Mouse (Mus musculus): ENCODE data around the gene Slit3. TPM values are rescaled to one million over a fixed set of nuclear protein-coding genes. Genes with fewer than 3 reads are reported as not detected.

Gene Slit3
- total and polyA plus RNA-seq, 3 experiments: 0.76 TPM; not detected in 2

GRCm38 (mm10) chr11:35447951-35448350 lies 326.9 kb downstream of the Slit3 start:
- Histone ChIP-seq H3K36me3 (replicated peaks) (no peaks in the 10 kb centered on the region), H3K27me3 (ENCODE audit: insufficient read depth, low read length) (no peaks in the 10 kb centered on the region), H3K4me3 (ENCODE audit: low read depth, low read length) (no peak overlapping the region), H3K4me1 (ENCODE audit: insufficient read depth, low read depth, low read length) (no peaks in the 10 kb centered on the region), H3K9me3 (replicated peaks) (peaks cover 61% of the 10 kb centered on the region)
- DNase-seq (ENCODE audit: low spot score) (no peak), ATAC-seq (ENCODE audit: extremely low read depth, insufficient number of reproducible peaks, low FRiP score, poor library complexity, severe bottlenecking) (no peak)
- TF ChIP-seq POLR2AphosphoS5 (IDR thresholded peaks at IDR 0.05; ENCODE audit: insufficient replicate concordance, low read depth, low read length) (no peak), GATA1 (IDR thresholded peaks at IDR 0.05; ENCODE audit: borderline replicate concordance, low read length) (no peak), TAL1 (conservative IDR thresholded peaks at IDR 0.05; ENCODE audit: low read depth, low read length) (no peak)

DNA sequence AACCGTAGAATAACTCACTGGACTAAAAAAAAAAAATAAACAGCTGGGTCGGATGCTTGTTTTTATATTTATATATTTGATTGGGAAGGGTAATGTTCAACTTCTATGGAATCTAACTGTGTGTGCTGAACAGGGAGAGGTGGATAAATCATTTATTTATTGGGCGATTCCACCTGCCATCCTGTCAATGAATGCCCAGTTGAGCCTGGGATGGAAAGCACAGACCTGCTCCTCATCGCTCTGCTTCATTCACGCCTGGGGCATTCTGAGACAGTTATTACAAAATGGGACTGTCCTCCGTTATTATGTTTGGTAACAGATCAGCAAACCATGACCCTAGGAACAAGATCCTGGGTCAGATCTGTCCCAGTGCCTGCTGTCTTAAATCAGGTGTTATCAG lies 328.2 kb downstream of the Slit3 start:
- DNase-seq (ENCODE audit: low spot score): no peak
- no peaks in the 10 kb centered on the region for H3K27me3 ChIP-seq (ENCODE audit: insufficient read depth, low read length)
- no peak for ATAC-seq (ENCODE audit: extremely low read depth, insufficient number of reproducible peaks, low FRiP score, poor library complexity, severe bottlenecking)

DNA sequence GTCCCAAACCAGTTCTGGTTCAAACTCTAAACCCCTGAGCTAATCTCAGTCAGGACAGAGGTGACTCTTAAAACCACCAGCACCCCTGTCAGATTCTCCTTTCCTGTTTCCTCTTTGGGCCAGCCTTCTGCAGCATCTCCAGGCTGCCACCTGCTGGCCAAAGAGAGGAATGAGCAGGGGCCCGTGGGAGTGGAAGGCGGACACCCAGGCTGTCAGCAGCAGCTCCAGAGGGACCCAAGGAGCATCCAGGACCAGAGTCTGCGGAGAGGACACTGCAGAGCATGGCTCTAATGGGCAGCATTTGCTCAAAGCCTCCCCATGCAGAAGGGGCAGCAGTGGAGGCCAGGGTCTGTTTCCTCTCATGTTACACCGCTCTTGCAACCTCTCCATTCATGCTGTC lies 330.6 kb downstream of the Slit3 start:
- no peak for TF ChIP-seq GATA2 (IDR thresholded peaks at IDR 0.05; ENCODE audit: borderline replicate concordance, low read depth, low read length)
- no peak for TF ChIP-seq CTCF (IDR thresholded peaks at IDR 0.05; ENCODE audit: low read depth, low read length)
- TF ChIP-seq TAL1 (conservative IDR thresholded peaks at IDR 0.05; ENCODE audit: low read depth, low read length): no peak
- no peak for TF ChIP-seq POLR2AphosphoS5 (IDR thresholded peaks at IDR 0.05; ENCODE audit: insufficient replicate concordance, low read depth, low read length)
- TF ChIP-seq GATA1 (IDR thresholded peaks at IDR 0.05; ENCODE audit: borderline replicate concordance, low read length): no peak
- H3K4me3 ChIP-seq (ENCODE audit: low read depth, low read length): no peak overlapping the region; the same call in 1 of the 2 replicates
- no peaks in the 10 kb centered on the region for H3K36me3 ChIP-seq (replicated peaks)
- no peak for DNase-seq (ENCODE audit: low spot score)
- no peaks in the 10 kb centered on the region for H3K27me3 ChIP-seq (ENCODE audit: insufficient read depth, low read length)
- ATAC-seq (ENCODE audit: extremely low read depth, insufficient number of reproducible peaks, low FRiP score, poor library complexity, severe bottlenecking): no peak
- H3K9me3 ChIP-seq (replicated peaks): peaks cover 58% of the 10 kb centered on the region
- no peaks in the 10 kb centered on the region for H3K4me1 ChIP-seq (ENCODE audit: insufficient read depth, low read depth, low read length)

More for the DNA sequence above, 328.2 kb downstream of the Slit3 start:
- no peak for TF ChIP-seq TAL1 (conservative IDR thresholded peaks at IDR 0.05; ENCODE audit: low read depth, low read length)
- H3K9me3 ChIP-seq (replicated peaks): peaks cover 68% of the 10 kb centered on the region
- H3K36me3 ChIP-seq (replicated peaks): no peaks in the 10 kb centered on the region
- no peaks in the 10 kb centered on the region for H3K4me1 ChIP-seq (ENCODE audit: insufficient read depth, low read depth, low read length)
- no peak overlapping the region for H3K4me3 ChIP-seq (ENCODE audit: low read depth, low read length)

- Histone ChIP-seq H3K36me3 (replicated peaks) (no peaks in the 10 kb centered on the region), H3K4me1 (ENCODE audit: insufficient read depth, low read depth, low read length) (no peaks in the 10 kb centered on the region), H3K4me3 (ENCODE audit: low read depth, low read length) (no peak overlapping the region), H3K9me3 (replicated peaks) (peaks cover 58% of the 10 kb centered on the region), H3K27me3 (ENCODE audit: insufficient read depth, low read length) (no peaks in the 10 kb centered on the region)
- DNase-seq (ENCODE audit: low spot score): no peak
- no peak for TF ChIP-seq CTCF (IDR thresholded peaks at IDR 0.05; ENCODE audit: low read depth, low read length)
- no peak for TF ChIP-seq GATA2 (IDR thresholded peaks at IDR 0.05; ENCODE audit: borderline replicate concordance, low read depth, low read length)
- TF ChIP-seq TAL1 (conservative IDR thresholded peaks at IDR 0.05; ENCODE audit: low read depth, low read length): no peak
- no peak for TF ChIP-seq POLR2AphosphoS5 (IDR thresholded peaks at IDR 0.05; ENCODE audit: insufficient replicate concordance, low read depth, low read length)
- no peak for TF ChIP-seq GATA1 (IDR thresholded peaks at IDR 0.05; ENCODE audit: borderline replicate concordance, low read length)
- no peak for ATAC-seq (ENCODE audit: extremely low read depth, insufficient number of reproducible peaks, low FRiP score, poor library complexity, severe bottlenecking)
These were observed 331.4 kb downstream of the Slit3 start for GRCm38 (mm10) chr11:35452413-35452812.

DNA sequence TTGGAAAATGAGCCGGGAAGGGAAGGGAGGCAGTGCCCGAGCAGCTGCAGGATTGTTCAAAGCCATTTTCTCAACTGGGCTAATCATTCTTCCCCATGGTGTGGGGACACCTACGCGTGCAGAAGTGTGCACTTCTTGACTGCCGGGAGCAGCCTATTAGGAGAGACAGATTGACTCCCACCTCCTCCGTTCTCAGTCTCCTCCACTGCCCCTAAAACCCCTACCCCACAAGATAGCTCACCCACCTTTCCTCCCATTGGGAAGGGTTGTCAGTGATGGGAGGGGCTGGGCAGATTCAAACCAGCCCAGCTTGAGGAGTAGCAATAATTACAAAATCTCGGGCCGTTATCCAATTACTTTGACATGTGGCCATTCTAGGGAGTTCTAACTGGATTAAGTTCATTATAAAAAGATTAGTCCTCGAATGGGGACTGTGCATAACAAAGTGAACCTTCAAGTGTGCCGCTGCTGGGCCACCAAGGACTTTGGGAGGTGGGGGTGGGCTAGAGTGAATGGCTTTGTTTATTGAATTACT lies 333.2 kb downstream of the Slit3 start:
- ATAC-seq (ENCODE audit: extremely low read depth, insufficient number of reproducible peaks, low FRiP score, poor library complexity, severe bottlenecking) (no peak), DNase-seq (ENCODE audit: low spot score) (no peak)
- TF ChIP-seq TAL1 (conservative IDR thresholded peaks at IDR 0.05; ENCODE audit: low read depth, low read length): no peak
- TF ChIP-seq GATA2 (IDR thresholded peaks at IDR 0.05; ENCODE audit: borderline replicate concordance, low read depth, low read length): no peak
- no peak for TF ChIP-seq GATA1 (IDR thresholded peaks at IDR 0.05; ENCODE audit: borderline replicate concordance, low read length)
- TF ChIP-seq CTCF (IDR thresholded peaks at IDR 0.05; ENCODE audit: low read depth, low read length): no peak
- TF ChIP-seq POLR2AphosphoS5 (IDR thresholded peaks at IDR 0.05; ENCODE audit: insufficient replicate concordance, low read depth, low read length): no peak
- H3K36me3 ChIP-seq (replicated peaks): no peaks in the 10 kb centered on the region
- peaks cover 56% of the 10 kb centered on the region for H3K9me3 ChIP-seq (replicated peaks)
- no peaks in the 10 kb centered on the region for H3K27me3 ChIP-seq (ENCODE audit: insufficient read depth, low read length)
- H3K4me3 ChIP-seq (ENCODE audit: low read depth, low read length): no peak overlapping the region
- no peaks in the 10 kb centered on the region for H3K4me1 ChIP-seq (ENCODE audit: insufficient read depth, low read depth, low read length)

GRCm38 (mm10) chr11:35454781-35455180 lies 333.8 kb downstream of the Slit3 start:
- TF ChIP-seq POLR2AphosphoS5 (IDR thresholded peaks at IDR 0.05; ENCODE audit: insufficient replicate concordance, low read depth, low read length) (no peak), GATA2 (IDR thresholded peaks at IDR 0.05; ENCODE audit: borderline replicate concordance, low read depth, low read length) (no peak), GATA1 (IDR thresholded peaks at IDR 0.05; ENCODE audit: borderline replicate concordance, low read length) (no peak), TAL1 (conservative IDR thresholded peaks at IDR 0.05; ENCODE audit: low read depth, low read length) (no peak), CTCF (IDR thresholded peaks at IDR 0.05; ENCODE audit: low read depth, low read length) (no peak)
- ATAC-seq (ENCODE audit: extremely low read depth, insufficient number of reproducible peaks, low FRiP score, poor library complexity, severe bottlenecking): no peak
- DNase-seq (ENCODE audit: low spot score): no peak
- Histone ChIP-seq H3K4me3 (ENCODE audit: low read depth, low read length) (no peak overlapping the region), H3K27me3 (ENCODE audit: insufficient read depth, low read length) (no peaks in the 10 kb centered on the region), H3K4me1 (ENCODE audit: insufficient read depth, low read depth, low read length) (no peaks in the 10 kb centered on the region), H3K9me3 (replicated peaks) (peaks cover 54% of the 10 kb centered on the region), H3K36me3 (replicated peaks) (no peaks in the 10 kb centered on the region)

DNA sequence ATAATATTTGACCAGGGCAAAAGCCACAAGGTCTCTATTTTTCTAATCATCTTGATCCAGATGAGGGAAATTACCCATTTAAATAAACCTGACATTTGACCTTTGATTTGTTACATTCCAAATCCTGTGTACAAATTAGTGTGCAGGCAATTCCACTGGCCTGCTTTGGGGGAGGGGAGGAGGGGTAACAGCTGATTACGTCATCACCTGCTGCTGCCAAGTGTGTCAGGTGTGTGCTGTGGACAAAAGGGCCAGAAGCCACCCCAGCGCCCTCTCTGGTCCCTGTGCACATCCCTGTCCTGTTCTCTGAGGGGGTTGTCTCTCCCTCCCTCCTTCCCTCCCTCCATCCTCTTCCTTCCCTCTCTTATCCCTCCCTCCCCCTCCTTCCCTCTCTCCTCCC lies 337.0 kb downstream of the Slit3 start:
- TF ChIP-seq GATA1 (IDR thresholded peaks at IDR 0.05; ENCODE audit: borderline replicate concordance, low read length) (no peak), POLR2AphosphoS5 (IDR thresholded peaks at IDR 0.05; ENCODE audit: insufficient replicate concordance, low read depth, low read length) (no peak), GATA2 (IDR thresholded peaks at IDR 0.05; ENCODE audit: borderline replicate concordance, low read depth, low read length) (no peak), TAL1 (conservative IDR thresholded peaks at IDR 0.05; ENCODE audit: low read depth, low read length) (no peak), CTCF (IDR thresholded peaks at IDR 0.05; ENCODE audit: low read depth, low read length) (no peak)
- Histone ChIP-seq H3K27me3 (ENCODE audit: insufficient read depth, low read length) (no peaks in the 10 kb centered on the region), H3K36me3 (replicated peaks) (no peaks in the 10 kb centered on the region), H3K9me3 (replicated peaks) (peaks cover 46% of the 10 kb centered on the region), H3K4me1 (ENCODE audit: insufficient read depth, low read depth, low read length) (no peaks in the 10 kb centered on the region), H3K4me3 (ENCODE audit: low read depth, low read length) (no peak overlapping the region)
- ATAC-seq (ENCODE audit: extremely low read depth, insufficient number of reproducible peaks, low FRiP score, poor library complexity, severe bottlenecking): no peak
- no peak for DNase-seq (ENCODE audit: low spot score)

All from G1E (cell line).